Mouse (Mus musculus) liver, adult 2 months (tissue): ENCODE data around the gene Prr7.

ENCODE experiments used
- CTCF ChIP-seq: fragments of 200-500 bp; IDR thresholded peaks from 2 replicates; pipeline ENCODE4 v1.5.1; 2011; ENCODE audit warnings: low read depth, low read length, control low read depth
- POLR2A ChIP-seq: fragments of 200-500 bp; IDR thresholded peaks from 2 replicates; pipeline ENCODE4 v1.6.1; 2011; ENCODE audit warnings: low read length, control low read depth; ENCODE audit not compliant: insufficient read depth; ENCODE audit errors: extremely low read depth

- no peak for TF ChIP-seq POLR2A
- no peak for TF ChIP-seq CTCF
Measured at GRCm38 (mm10) chr13:55496661-55497060, 32.6 kb downstream of the Prr7 start.
